Mouse (Mus musculus): ENCODE results near the gene Fbxo31.

GRCm38 (mm10) chr8:121598190-121598589, 19.6 kb upstream of the Fbxo31 start:
- TF ChIP-seq POLR2A (IDR thresholded peaks at IDR 0.05; ENCODE audit: borderline replicate concordance, extremely low read depth, insufficient read depth, insufficient read length, poor library complexity, severe bottlenecking) = no peak
- no peak for TF ChIP-seq CTCF (IDR thresholded peaks at IDR 0.05; ENCODE audit: borderline replicate concordance, extremely low read depth, insufficient read depth, insufficient read length)

Measured in brain, embryonic 14.5 days (tissue).